Mouse (Mus musculus): ENCODE measurements around the gene Col1a1.
A peak's percentile ranks its signal among the peaks of the same experiment; 100 is the strongest.
"Not testable (repeated sequence)": the region's sequence is repeated elsewhere in the genome, so short reads cannot be mapped to it uniquely, and the experiment has no call there.

Col1a1 gene

GRCm38 (mm10) chr11:94938296-94938695 lies 2.3 kb downstream of the Col1a1 start:
- no peak for DNase-seq (ENCODE audit: low spot score)

DNA sequence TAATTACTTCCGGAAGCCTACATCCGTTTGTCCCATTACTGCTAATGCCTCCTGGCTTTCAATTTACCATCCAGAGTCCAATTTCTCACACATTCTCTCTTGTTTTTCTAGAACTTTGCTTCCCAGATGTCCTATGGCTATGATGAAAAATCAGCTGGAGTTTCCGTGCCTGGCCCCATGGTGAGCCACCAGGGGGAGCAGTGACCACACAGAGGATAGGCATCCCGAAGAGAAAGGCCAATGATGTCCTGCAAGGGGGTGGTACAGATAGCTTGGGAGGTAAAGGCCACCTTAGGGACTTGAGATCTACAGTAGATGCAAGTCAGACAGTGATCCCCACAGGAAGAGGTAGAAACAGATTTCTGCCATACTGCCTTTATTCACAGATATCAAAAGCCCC lies 3.3 kb downstream of the Col1a1 start:
- peak; percentile 91 for DNase-seq (ENCODE audit: low spot score)

GRCm38 (mm10) chr11:94941121-94941520 lies 5.1 kb downstream of the Col1a1 start:
- DNase-seq (ENCODE audit: low spot score) = no peak

GRCm38 (mm10) chr11:94941776-94942175 lies 5.8 kb downstream of the Col1a1 start:
- DNase-seq (ENCODE audit: low spot score) = no peak

GRCm38 (mm10) chr11:94942282-94943023 lies 6.4 kb downstream of the Col1a1 start:
- DNase-seq (ENCODE audit: low spot score) = peak; percentile 71

GRCm38 (mm10) chr11:94943054-94943453 lies 7.0 kb downstream of the Col1a1 start:
- no peak for DNase-seq (ENCODE audit: low spot score)

GRCm38 (mm10) chr11:94944295-94944694 lies 8.3 kb downstream of the Col1a1 start:
- no peak for DNase-seq (ENCODE audit: low spot score)

DNA sequence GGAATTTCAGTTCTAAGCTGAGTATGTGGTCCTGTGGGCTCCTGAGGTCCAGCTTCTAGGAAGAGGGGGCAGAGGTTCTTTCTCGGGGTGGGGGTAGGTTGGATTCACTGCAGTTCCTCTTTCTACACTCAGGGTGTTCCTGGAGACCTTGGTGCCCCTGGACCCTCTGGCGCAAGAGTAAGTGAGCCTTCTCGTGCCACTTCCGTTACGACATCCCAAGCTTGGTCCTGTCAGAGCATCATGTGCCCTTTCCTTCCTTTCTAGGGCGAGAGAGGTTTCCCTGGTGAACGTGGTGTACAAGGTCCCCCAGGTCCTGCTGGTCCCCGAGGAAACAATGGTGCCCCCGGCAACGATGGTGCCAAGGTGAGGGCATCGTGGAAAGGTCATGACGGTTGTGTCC lies 9.2 kb downstream of the Col1a1 start:
- no peak for DNase-seq (ENCODE audit: low spot score)

DNA sequence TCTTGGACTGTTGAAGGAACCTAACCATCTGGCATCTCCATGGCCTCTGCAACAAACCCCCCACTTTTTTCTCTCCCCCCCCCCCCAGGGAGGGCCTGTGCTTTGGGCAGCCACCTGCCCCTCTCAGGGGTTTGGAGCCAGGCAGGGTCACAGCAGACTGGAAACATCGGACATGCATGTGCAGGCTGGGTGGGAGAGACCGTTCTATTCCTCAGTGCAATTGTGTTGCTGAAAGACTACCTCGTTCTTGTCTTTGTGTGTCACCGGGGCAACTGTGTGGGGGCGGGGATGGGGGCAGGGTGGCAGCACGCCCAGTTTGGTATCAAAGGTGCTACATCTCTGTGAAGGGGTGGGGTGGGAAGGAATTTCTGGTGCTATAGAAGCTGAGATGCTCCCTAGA lies 16.1 kb downstream of the Col1a1 start:
- DNase-seq (ENCODE audit: low spot score) = no peak

DNA sequence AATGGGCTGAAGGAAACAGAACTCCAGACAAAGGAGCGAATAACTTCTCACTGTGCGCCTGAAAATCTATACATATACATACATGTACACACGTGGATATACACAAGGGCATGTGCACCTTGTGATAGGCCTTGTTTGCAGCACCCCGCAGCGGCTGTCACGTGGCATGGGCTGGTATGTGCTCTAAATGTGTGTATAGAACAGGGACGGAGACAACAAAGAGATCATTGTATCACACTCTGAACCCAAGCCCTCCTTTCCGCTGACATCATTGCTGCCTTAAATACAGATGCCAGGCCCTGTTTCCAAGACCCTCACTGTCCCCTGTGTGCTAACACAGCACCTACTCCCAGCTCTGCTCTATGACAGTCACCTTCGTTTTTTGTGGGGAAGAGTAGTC lies 19.1 kb downstream of the Col1a1 start:
- no peak for DNase-seq (ENCODE audit: low spot score)

DNA sequence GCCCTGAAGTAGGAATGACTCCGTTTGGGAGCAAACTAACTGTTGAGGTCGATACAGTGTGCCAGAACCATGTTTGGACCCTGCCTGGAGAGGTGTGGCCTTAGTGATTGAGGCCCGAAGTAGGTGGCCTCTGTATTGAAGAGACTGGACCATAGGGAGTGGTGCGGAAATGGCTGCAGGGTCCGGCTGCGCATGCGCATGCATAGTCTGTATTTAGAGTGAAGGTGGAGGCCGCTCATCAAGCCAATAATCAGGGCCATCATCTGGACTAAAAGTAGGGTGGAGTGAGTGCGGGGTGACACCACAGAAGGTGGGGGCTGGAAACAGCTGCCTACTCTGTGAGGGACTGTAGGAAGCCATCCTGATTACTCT lies 21.7 kb downstream of the Col1a1 start:
- no peak for DNase-seq (ENCODE audit: low spot score)

GRCm38 (mm10) chr11:94958065-94958858 lies 22.2 kb downstream of the Col1a1 start:
- peak; percentile 68 for DNase-seq (ENCODE audit: low spot score)

DNA sequence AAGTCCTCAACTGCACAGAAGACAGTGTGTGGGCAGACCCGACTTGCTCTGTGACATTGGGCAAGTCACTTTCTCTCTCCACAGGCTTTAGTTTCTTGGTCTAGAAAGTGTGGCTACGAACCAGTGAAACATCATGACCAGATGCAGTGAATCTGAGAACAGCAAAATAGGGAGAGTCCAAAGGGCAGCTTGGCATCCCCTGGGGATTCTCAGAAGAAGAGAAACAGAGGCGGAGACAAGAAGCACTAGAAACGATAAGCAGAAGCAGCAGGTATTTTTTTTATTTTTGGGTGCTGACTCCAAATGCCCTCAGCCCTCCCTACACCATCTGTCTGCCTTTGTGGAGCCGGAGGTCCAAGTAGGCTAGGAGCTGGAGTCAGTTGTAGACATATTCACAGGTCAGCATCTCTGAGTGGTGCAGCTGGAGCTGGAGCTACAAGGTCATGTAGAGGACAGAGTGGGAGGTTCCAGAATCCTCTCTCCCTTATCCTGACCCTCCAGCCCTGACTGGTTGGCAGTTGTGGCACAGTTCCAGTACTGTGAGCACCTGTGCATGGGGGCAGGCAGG lies 26.6 kb downstream of the Col1a1 start:
- no peak for DNase-seq (ENCODE audit: low spot score)

DNA sequence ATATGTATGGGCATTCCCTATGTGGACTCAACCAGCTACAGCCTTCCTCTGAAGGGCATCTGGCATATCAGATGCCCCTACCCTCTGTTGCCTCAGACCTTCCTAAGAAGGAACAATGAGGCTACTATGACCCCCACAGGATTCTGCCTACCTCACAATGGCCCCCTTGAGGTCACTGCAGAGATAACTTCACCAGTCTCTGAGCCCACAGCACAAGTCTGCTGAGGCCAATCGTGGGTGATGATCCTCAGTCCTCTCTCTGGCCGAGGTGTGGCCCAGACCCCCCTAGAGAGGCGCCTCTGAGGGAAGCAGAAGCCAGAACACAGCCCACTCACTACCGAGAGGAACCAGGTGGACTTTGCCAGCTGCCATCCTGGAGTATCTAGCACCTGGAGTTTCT lies 31.4 kb downstream of the Col1a1 start, which contains the start of gene Hils1:
Gene Hils1, plus strand, starts transcription at position 175 of the 400 bp plus-strand sequence.
- DNase-seq (ENCODE audit: low spot score) = no peak

DNA sequence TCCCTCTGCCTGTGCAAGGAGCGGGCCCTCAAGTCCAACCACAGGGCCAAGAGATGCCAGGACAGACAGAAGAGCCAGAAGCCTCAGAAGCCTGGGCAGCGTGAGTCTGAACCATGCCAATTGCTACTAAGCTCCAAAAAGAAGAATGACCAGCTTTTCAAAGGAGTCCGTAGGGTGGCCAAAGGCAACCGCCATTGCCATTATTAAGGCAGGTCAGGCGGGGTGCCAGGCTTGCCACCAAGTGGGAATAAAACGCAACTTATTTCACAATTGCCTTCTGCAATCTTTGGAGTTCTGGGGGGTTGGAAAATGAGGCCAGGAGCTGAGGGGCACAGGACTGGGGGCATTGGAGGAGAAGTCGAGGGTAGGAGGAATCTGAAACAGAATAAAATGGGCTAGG lies 32.2 kb downstream of the Col1a1 start:
- DNase-seq (ENCODE audit: low spot score) = no peak

- DNase-seq (ENCODE audit: low spot score) = not testable (repeated sequence)
Measured at GRCm38 (mm10) chr11:94969709-94970108, 33.7 kb downstream of the Col1a1 start.

- peak; percentile 86 for DNase-seq (ENCODE audit: low spot score)
Measured at GRCm38 (mm10) chr11:94970210-94970943, 34.4 kb downstream of the Col1a1 start.

GRCm38 (mm10) chr11:94971895-94972615 lies 36.0 kb downstream of the Col1a1 start:
- no peak for DNase-seq (ENCODE audit: low spot score)

DNA sequence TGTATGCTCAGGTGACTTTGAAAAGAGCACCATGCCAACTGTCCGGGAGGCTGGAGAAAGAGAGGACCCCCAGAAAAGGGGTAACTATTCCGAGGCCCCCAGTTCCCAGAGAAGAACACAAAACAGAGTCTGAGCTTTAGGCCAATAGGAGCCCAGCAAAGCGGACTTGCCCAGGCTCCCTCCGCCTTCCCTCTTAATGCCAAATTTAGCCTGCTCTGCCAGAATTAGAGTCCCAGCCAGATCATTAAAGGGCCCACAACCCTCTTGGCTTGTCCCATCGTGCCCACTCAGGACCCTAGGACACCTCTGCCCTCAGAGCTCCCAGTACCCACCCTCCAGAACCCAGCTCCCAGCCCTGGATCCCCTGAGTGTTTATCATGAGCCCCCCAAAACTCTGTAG lies 36.9 kb downstream of the Col1a1 start:
- no peak for DNase-seq (ENCODE audit: low spot score)

DNA sequence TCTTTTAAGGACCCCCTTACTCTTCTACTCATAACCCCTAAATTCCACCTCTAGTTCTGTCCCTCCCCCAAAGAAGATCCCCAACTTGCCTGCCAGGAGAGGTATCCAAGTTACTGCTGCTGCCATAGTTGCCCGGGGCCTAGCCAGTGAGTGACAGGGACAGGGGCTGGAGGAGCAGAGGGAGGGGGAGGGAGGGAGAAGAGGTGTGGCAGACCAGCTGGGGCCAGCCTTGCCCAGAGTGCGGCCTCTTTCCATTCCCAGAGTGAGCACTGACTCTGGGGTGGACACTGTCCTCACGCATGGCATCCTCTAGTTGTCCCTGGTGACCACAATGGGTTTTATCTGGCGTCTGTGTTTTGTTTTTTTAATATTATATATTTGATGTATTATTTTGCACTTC lies 37.3 kb downstream of the Col1a1 start:
- no peak for DNase-seq (ENCODE audit: low spot score)

DNA sequence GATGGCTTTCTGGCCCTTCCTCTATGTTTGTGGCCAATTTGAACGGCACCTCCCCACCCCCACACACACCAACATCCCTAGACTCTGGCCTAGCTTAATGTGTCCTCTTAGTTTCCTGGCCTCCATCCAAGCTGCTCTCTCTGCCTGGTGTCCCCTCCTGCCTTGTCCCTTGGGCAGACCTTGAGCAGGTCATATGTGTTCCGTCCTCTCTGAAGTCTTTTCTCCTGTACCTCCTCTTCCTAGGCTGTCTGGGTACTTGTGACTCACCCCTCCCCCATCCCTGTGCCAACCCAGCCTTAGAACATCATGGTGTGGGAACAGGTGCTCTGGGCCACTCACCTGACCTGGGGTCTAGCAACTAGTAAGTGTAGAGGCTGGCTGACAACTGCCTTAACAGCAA lies 38.9 kb downstream of the Col1a1 start:
- no peak for DNase-seq (ENCODE audit: low spot score)

GRCm38 (mm10) chr11:94976199-94976598 lies 40.2 kb downstream of the Col1a1 start, which contains the start of gene Sgca:
TSS of gene Sgca (minus strand) at chr11:94976327.
- no peak for DNase-seq (ENCODE audit: low spot score)
